In the genomic region with DNA sequence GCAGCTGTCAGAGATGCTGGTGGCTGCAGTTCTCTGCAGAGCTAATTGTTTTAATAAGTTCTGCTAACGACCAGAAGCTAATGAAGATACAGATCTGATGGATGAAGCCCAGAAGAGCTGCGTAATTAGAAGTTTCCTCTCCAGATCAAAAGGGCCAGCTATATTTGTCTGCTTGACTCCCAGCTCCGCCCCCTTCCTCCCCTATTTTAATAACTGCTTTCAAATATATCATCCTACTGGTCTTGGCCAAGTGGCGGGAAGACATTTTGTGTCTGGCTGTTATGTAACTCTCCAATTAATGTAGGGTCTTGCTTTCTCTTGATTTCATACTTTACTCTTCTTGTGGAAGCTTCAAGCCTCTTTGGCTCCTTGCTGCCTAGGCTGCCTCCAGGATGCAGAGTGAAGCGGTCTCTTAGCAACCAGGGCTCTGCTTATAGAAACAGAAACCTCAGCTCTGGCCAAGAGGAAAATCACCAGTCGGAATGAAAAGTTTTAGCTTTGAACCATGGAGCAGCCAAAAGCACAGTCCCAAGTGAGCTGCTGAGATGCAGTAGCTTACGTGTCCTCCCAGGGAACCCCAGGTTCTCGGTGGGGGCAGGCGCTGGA, we compare ENCODE assay signal across 8 mouse cellular contexts.
DNase-seq lines count a peak whose midpoint lies in the region; ATAC-seq and TF ChIP-seq lines count a peak whose summit lies in the region.

No protein-coding gene starts in this region.

- TF ChIP-seq POLR2A in kidney, adult 2 months (IDR thresholded peaks at IDR 0.05; ENCODE audit: low read depth, low read length), result no peak
- TF ChIP-seq POLR2A in cerebellum, adult 2 months (IDR thresholded peaks at IDR 0.05; ENCODE audit: borderline replicate concordance, insufficient read depth, low read length), result no peak

- WGBS in intestine, embryonic 15.5 days, result 52% methylated on average over 9 of the region's 9 CpGs
- 53% methylated on average over 9 of the region's 9 CpGs for WGBS in intestine, embryonic 16.5 days
- 21% methylated on average over 9 of the region's 9 CpGs for WGBS in forebrain, embryonic 14.5 days
- WGBS in kidney, adult 2 months, result 55% methylated on average over 9 of the region's 9 CpGs
- WGBS in limb, embryonic 13.5 days, result 50% methylated on average over 9 of the region's 9 CpGs
- WGBS in cerebellum, adult 2 months, result 35% methylated on average over 9 of the region's 9 CpGs

- DNase-seq in forebrain, embryonic 14.5 days (ENCODE audit: low spot score), result peak; percentile 87
- DNase-seq in kidney, adult 2 months, result peak; percentile 56
- DNase-seq in right cerebral cortex, postnatal 4 days, result peak; percentile 23
- DNase-seq in cerebellum, adult 2 months, result no peak
- DNase-seq in spleen, adult 12 weeks (ENCODE audit: low spot score), result no peak

- no peak overlapping the region for H3K4me2 ChIP-seq in intestine, embryonic 15.5 days (replicated peaks)
- H3K4me2 ChIP-seq in intestine, embryonic 16.5 days (ENCODE audit: low read depth, low read length), result no peak overlapping the region
- no peak overlapping the region for H3K4me2 ChIP-seq in forebrain, embryonic 14.5 days (ENCODE audit: low read length)
- no peak overlapping the region; the same call in 1 of the 2 replicates for H3K4me2 ChIP-seq in limb, embryonic 13.5 days (replicated peaks)

- H3K4me3 ChIP-seq in intestine, embryonic 15.5 days (replicated peaks), result no peak overlapping the region
- H3K4me3 ChIP-seq in intestine, embryonic 16.5 days (ENCODE audit: low read length), result no peak overlapping the region
- H3K4me3 ChIP-seq in forebrain, embryonic 14.5 days (ENCODE audit: low read depth, low read length), result no peak overlapping the region
- no peak overlapping the region for H3K4me3 ChIP-seq in kidney, adult 2 months (ENCODE audit: insufficient read depth, low read depth, low read length)
- H3K4me3 ChIP-seq in limb, embryonic 13.5 days, result no peak overlapping the region
- no peak overlapping the region for H3K4me3 ChIP-seq in cerebellum, adult 2 months (replicated peaks; ENCODE audit: insufficient read depth, low read depth, low read length)

- no peak overlapping the region for H3K9ac ChIP-seq in intestine, embryonic 15.5 days
- H3K9ac ChIP-seq in intestine, embryonic 16.5 days (ENCODE audit: low read depth, low read length), result no peak overlapping the region
- H3K9ac ChIP-seq in forebrain, embryonic 14.5 days (ENCODE audit: low read length), result 0 out of 2 replicates have a peak overlapping the region, but pooled peaks have one; percentile 18
- H3K9ac ChIP-seq in limb, embryonic 13.5 days, result no peak overlapping the region

- no peak for TF ChIP-seq CTCF in kidney, adult 2 months (conservative IDR thresholded peaks at IDR 0.05; ENCODE audit: insufficient read depth, insufficient read length, low read depth, low read length)
- no peak for TF ChIP-seq CTCF in cerebellum, adult 2 months (IDR thresholded peaks at IDR 0.05; ENCODE audit: borderline replicate concordance, insufficient read depth, low read depth, low read length)

- ATAC-seq in intestine, embryonic 15.5 days, result peak; percentile 59
- ATAC-seq in intestine, embryonic 16.5 days, result no peak; the same call in 1 of the 2 replicates
- peak; percentile 61; the same call in 1 of the 2 replicates for ATAC-seq in forebrain, embryonic 14.5 days
- ATAC-seq in limb, embryonic 13.5 days (ENCODE audit: low FRiP score, low read depth), result peak; percentile 62

- H3K27ac ChIP-seq in intestine, embryonic 15.5 days, result no peak overlapping the region
- no peak overlapping the region for H3K27ac ChIP-seq in intestine, embryonic 16.5 days (ENCODE audit: low read length)
- peak overlapping the region; percentile 11; the same call in 1 of the 2 replicates for H3K27ac ChIP-seq in forebrain, embryonic 14.5 days (ENCODE audit: low read depth, low read length)
- H3K27ac ChIP-seq in kidney, adult 2 months (ENCODE audit: insufficient read depth, low read depth, low read length), result no peak overlapping the region
- no peak overlapping the region for H3K27ac ChIP-seq in limb, embryonic 13.5 days
- no peak overlapping the region for H3K27ac ChIP-seq in cerebellum, adult 2 months (ENCODE audit: insufficient read depth, low read length)

- no peaks in the 10 kb centered on the region for H3K27me3 ChIP-seq in intestine, embryonic 15.5 days (replicated peaks)
- H3K27me3 ChIP-seq in intestine, embryonic 16.5 days (replicated peaks; ENCODE audit: control insufficient read depth, insufficient read depth, low read length), result no peaks in the 10 kb centered on the region
- H3K27me3 ChIP-seq in forebrain, embryonic 14.5 days (replicated peaks; ENCODE audit: control insufficient read depth, insufficient read depth, low read length), result no peaks in the 10 kb centered on the region
- H3K27me3 ChIP-seq in kidney, adult 2 months (replicated peaks; ENCODE audit: control insufficient read depth, insufficient read depth, low read length), result no peaks in the 10 kb centered on the region
- no peaks in the 10 kb centered on the region for H3K27me3 ChIP-seq in limb, embryonic 13.5 days
- no peaks in the 10 kb centered on the region for H3K27me3 ChIP-seq in cerebellum, adult 2 months (ENCODE audit: control insufficient read depth, insufficient read depth, low read length)

- H3K36me3 ChIP-seq in intestine, embryonic 15.5 days, result no peaks in the 10 kb centered on the region
- H3K36me3 ChIP-seq in intestine, embryonic 16.5 days (ENCODE audit: control insufficient read depth, insufficient read depth, low read length), result no peaks in the 10 kb centered on the region
- no peaks in the 10 kb centered on the region for H3K36me3 ChIP-seq in forebrain, embryonic 14.5 days (ENCODE audit: control insufficient read depth, insufficient read depth, low read length)
- H3K36me3 ChIP-seq in kidney, adult 2 months (ENCODE audit: control insufficient read depth, insufficient read depth, low read length), result no peaks in the 10 kb centered on the region
- no peaks in the 10 kb centered on the region for H3K36me3 ChIP-seq in limb, embryonic 13.5 days

- no peaks in the 10 kb centered on the region for H3K4me1 ChIP-seq in intestine, embryonic 15.5 days (replicated peaks)
- H3K4me1 ChIP-seq in intestine, embryonic 16.5 days (ENCODE audit: control insufficient read depth, insufficient read depth, low read length), result peaks cover 7% of the 10 kb centered on the region; the same call in 1 of the 2 replicates
- peaks cover 14% of the 10 kb centered on the region for H3K4me1 ChIP-seq in forebrain, embryonic 14.5 days (ENCODE audit: control insufficient read depth, insufficient read depth, low read length)
- no peaks in the 10 kb centered on the region for H3K4me1 ChIP-seq in kidney, adult 2 months (ENCODE audit: control insufficient read depth, insufficient read depth, low read length)
- H3K4me1 ChIP-seq in limb, embryonic 13.5 days, result peaks cover 18% of the 10 kb centered on the region
- no peaks in the 10 kb centered on the region for H3K4me1 ChIP-seq in cerebellum, adult 2 months (ENCODE audit: control insufficient read depth, insufficient read depth, low read length)

- H3K9me3 ChIP-seq in intestine, embryonic 15.5 days, result no peaks in the 10 kb centered on the region
- H3K9me3 ChIP-seq in intestine, embryonic 16.5 days (ENCODE audit: control insufficient read depth, low read length), result no peaks in the 10 kb centered on the region
- no peaks in the 10 kb centered on the region for H3K9me3 ChIP-seq in forebrain, embryonic 14.5 days (replicated peaks; ENCODE audit: control insufficient read depth, low read length)
- H3K9me3 ChIP-seq in limb, embryonic 13.5 days, result no peaks in the 10 kb centered on the region

Comparison
In these comparisons a context has a peak if more than half of its experiments do, and no peak if none do; other contexts are left out.
1. DNase-seq: peak in forebrain, embryonic 14.5 days (single experiment), kidney, adult 2 months (single experiment) and right cerebral cortex, postnatal 4 days (single experiment); none in cerebellum, adult 2 months (0 of 2) and spleen, adult 12 weeks (single experiment).